Mouse (Mus musculus) lung, embryonic 15.5 days (tissue): ENCODE results near the gene Cpne5. TPM values are rescaled to one million over a fixed set of nuclear protein-coding genes. Genes with fewer than 3 reads are reported as not detected.
A peak's percentile ranks its signal among the peaks of the same experiment; 100 is the strongest.

ENCODE experiments used
- ATAC-seq: fragments of 200-750 bp; cut with Nextera tagmentation; 2 replicates; pipeline ENCODE4 v1.8.0; 2017; ENCODE audit warnings: moderate number of reproducible peaks, borderline replicate concordance; ENCODE audit not compliant: low FRiP score, low TSS enrichment; ENCODE audit errors: extremely low read depth
- H3K27ac ChIP-seq: fragments of 300-500 bp; sonication (generic); 2 replicates; pipeline ENCODE4 v1.5.1; 2015; ENCODE audit warnings: moderate library complexity, mild to moderate bottlenecking, inconsistent platforms
- H3K27me3 ChIP-seq: fragments of 300-500 bp; sonication (generic); 2 replicates; pipeline ENCODE4 v1.6.1; 2015; ENCODE audit warnings: inconsistent platforms
- H3K36me3 ChIP-seq: fragments of 300-500 bp; sonication (generic); 2 replicates; pipeline ENCODE4 v1.6.1; 2015; ENCODE audit warnings: inconsistent platforms
- H3K4me1 ChIP-seq: fragments of 300-500 bp; sonication (generic); 2 replicates; pipeline ENCODE4 v1.6.1; 2015; ENCODE audit warnings: inconsistent platforms
- H3K4me2 ChIP-seq: fragments of 300-500 bp; sonication (generic); 2 replicates; pipeline ENCODE4 v1.6.1; 2015; ENCODE audit warnings: inconsistent platforms, mild to moderate bottlenecking, moderate library complexity
- H3K4me3 ChIP-seq: fragments of 300-500 bp; sonication (generic); 2 replicates; pipeline ENCODE4 v1.5.1; 2015; ENCODE audit warnings: mild to moderate bottlenecking, inconsistent platforms
- H3K9ac ChIP-seq: fragments of 300-500 bp; sonication (generic); 2 replicates; pipeline ENCODE4 v1.6.1; 2015; ENCODE audit warnings: inconsistent platforms
- H3K9me3 ChIP-seq: fragments of 300-500 bp; sonication (generic); 2 replicates; pipeline ENCODE4 v1.6.1; 2016; ENCODE audit warnings: inconsistent platforms
- WGBS: fragments of 180-500 bp; shearing (Covaris S2); methylation state at CpG from one replicate; pipeline ENCODE4 v1.1.7; 2015; 5-methylcytosine and 5-hydroxymethylcytosine counted together
- polyA plus RNA-seq: library from polyadenylated mRNA; unstranded; fragments of >200 nt; fragmentation: Nextera tagmentation; extraction: Ambion mirVana; gene quantifications from 2 replicates; pipeline ENCODE4 v1.2.1, GENCODE M21; 2015

Cpne5 gene
- polyA plus RNA-seq, 1 experiment from 2014 or later: 5.1 TPM

GRCm38 (mm10) chr17:29147273-29147672 lies 90.7 kb downstream of the Cpne5 start:
- Histone ChIP-seq H3K27ac (no peak overlapping the region), H3K27me3 (no peaks in the 10 kb centered on the region), H3K4me3 (no peak overlapping the region), H3K9me3 (no peaks in the 10 kb centered on the region), H3K9ac (no peak overlapping the region), H3K36me3 (no peaks in the 10 kb centered on the region), H3K4me2 (no peak overlapping the region), H3K4me1 (peaks cover 10% of the 10 kb centered on the region; the same call in 1 of the 2 replicates)
- WGBS: 71% methylated on average over 14 of the region's 14 CpGs
- ATAC-seq: no peak

GRCm38 (mm10) chr17:29145101-29145500 lies 92.9 kb downstream of the Cpne5 start:
- Histone ChIP-seq H3K4me1 (peaks cover 10% of the 10 kb centered on the region; the same call in 1 of the 2 replicates), H3K9ac (no peak overlapping the region), H3K27ac (no peak overlapping the region), H3K4me3 (no peak overlapping the region), H3K27me3 (no peaks in the 10 kb centered on the region), H3K9me3 (no peaks in the 10 kb centered on the region), H3K4me2 (no peak overlapping the region), H3K36me3 (no peaks in the 10 kb centered on the region)
- no peak for ATAC-seq
- 92% methylated on average over 12 of the region's 12 CpGs for WGBS

GRCm38 (mm10) chr17:29143266-29143665 lies 94.7 kb downstream of the Cpne5 start:
- Histone ChIP-seq H3K9ac (no peak overlapping the region), H3K27ac (no peak overlapping the region), H3K36me3 (no peaks in the 10 kb centered on the region), H3K4me3 (no peak overlapping the region), H3K27me3 (no peaks in the 10 kb centered on the region), H3K4me2 (no peak overlapping the region), H3K4me1 (peaks cover 8% of the 10 kb centered on the region; the same call in 1 of the 2 replicates), H3K9me3 (no peaks in the 10 kb centered on the region)
- WGBS: 77% methylated on average over 8 of the region's 8 CpGs
- ATAC-seq: no peak

- no peak overlapping the region for H3K4me2 ChIP-seq
- 80% methylated on average over 3 of the region's 3 CpGs for WGBS
- H3K27me3 ChIP-seq: no peaks in the 10 kb centered on the region
- H3K27ac ChIP-seq: no peak overlapping the region
- H3K4me3 ChIP-seq: no peak overlapping the region
- H3K4me1 ChIP-seq: no peaks in the 10 kb centered on the region
- no peak for ATAC-seq
- H3K9ac ChIP-seq: no peak overlapping the region
- no peaks in the 10 kb centered on the region for H3K9me3 ChIP-seq
- H3K36me3 ChIP-seq: no peaks in the 10 kb centered on the region
Measured at GRCm38 (mm10) chr17:29141577-29141976, 96.4 kb downstream of the Cpne5 start.

- Histone ChIP-seq H3K36me3 (no peaks in the 10 kb centered on the region), H3K9ac (no peak overlapping the region), H3K27me3 (no peaks in the 10 kb centered on the region), H3K4me1 (no peaks in the 10 kb centered on the region), H3K4me2 (no peak overlapping the region), H3K9me3 (no peaks in the 10 kb centered on the region), H3K27ac (no peak overlapping the region), H3K4me3 (no peak overlapping the region)
- no peak for ATAC-seq
- WGBS: 80% methylated on average over 7 of the region's 7 CpGs
Measured at GRCm38 (mm10) chr17:29137906-29138305, 100.1 kb downstream of the Cpne5 start.

- H3K36me3 ChIP-seq: no peaks in the 10 kb centered on the region
- H3K9me3 ChIP-seq: no peaks in the 10 kb centered on the region
- H3K4me1 ChIP-seq: no peaks in the 10 kb centered on the region
- H3K9ac ChIP-seq: no peak overlapping the region
- WGBS: 46% methylated on average over 6 of the region's 6 CpGs
- no peaks in the 10 kb centered on the region for H3K27me3 ChIP-seq
- ATAC-seq: no peak
- H3K27ac ChIP-seq: no peak overlapping the region
- no peak overlapping the region for H3K4me3 ChIP-seq
- H3K4me2 ChIP-seq: no peak overlapping the region
Measured at GRCm38 (mm10) chr17:29136236-29136635, 101.7 kb downstream of the Cpne5 start.

GRCm38 (mm10) chr17:29135066-29135465 lies 102.9 kb downstream of the Cpne5 start:
- Histone ChIP-seq H3K27me3 (no peaks in the 10 kb centered on the region), H3K4me1 (no peaks in the 10 kb centered on the region), H3K9me3 (no peaks in the 10 kb centered on the region), H3K27ac (no peak overlapping the region), H3K4me2 (no peak overlapping the region), H3K9ac (no peak overlapping the region), H3K4me3 (no peak overlapping the region), H3K36me3 (no peaks in the 10 kb centered on the region)
- WGBS: 54% methylated on average over 5 of the region's 5 CpGs
- ATAC-seq: no peak

- no peak overlapping the region for H3K9ac ChIP-seq
- H3K9me3 ChIP-seq: no peaks in the 10 kb centered on the region
- H3K36me3 ChIP-seq: no peaks in the 10 kb centered on the region
- H3K4me2 ChIP-seq: no peak overlapping the region
- WGBS: 57% methylated on average over 5 of the region's 5 CpGs
- no peaks in the 10 kb centered on the region for H3K27me3 ChIP-seq
- H3K4me3 ChIP-seq: no peak overlapping the region
- no peaks in the 10 kb centered on the region for H3K4me1 ChIP-seq
- ATAC-seq: no peak
- H3K27ac ChIP-seq: no peak overlapping the region
Measured at GRCm38 (mm10) chr17:29129341-29129740, 108.6 kb downstream of the Cpne5 start.

- Histone ChIP-seq H3K27me3 (no peaks in the 10 kb centered on the region), H3K4me3 (no peak overlapping the region), H3K9ac (no peak overlapping the region), H3K27ac (no peak overlapping the region), H3K36me3 (no peaks in the 10 kb centered on the region), H3K9me3 (no peaks in the 10 kb centered on the region), H3K4me1 (peaks cover 16% of the 10 kb centered on the region), H3K4me2 (no peak overlapping the region)
- 90% methylated on average over 3 of the region's 3 CpGs for WGBS
- ATAC-seq: no peak
Measured at GRCm38 (mm10) chr17:29126561-29126960, 111.4 kb downstream of the Cpne5 start.

- H3K36me3 ChIP-seq: no peaks in the 10 kb centered on the region
- H3K4me1 ChIP-seq: peaks cover 16% of the 10 kb centered on the region
- H3K4me3 ChIP-seq: no peak overlapping the region
- peak; percentile 81; the same call in 1 of the 2 replicates for ATAC-seq
- no peaks in the 10 kb centered on the region for H3K27me3 ChIP-seq
- 37% methylated on average over 6 of the region's 6 CpGs for WGBS
- H3K9ac ChIP-seq: no peak overlapping the region
- H3K9me3 ChIP-seq: no peaks in the 10 kb centered on the region
- H3K4me2 ChIP-seq: no peak overlapping the region
- no peak overlapping the region for H3K27ac ChIP-seq
Measured at GRCm38 (mm10) chr17:29123578-29124174, 114.3 kb downstream of the Cpne5 start.

GRCm38 (mm10) chr17:29122817-29123216 lies 115.2 kb downstream of the Cpne5 start:
- H3K4me1 ChIP-seq: peaks cover 16% of the 10 kb centered on the region
- no peak for ATAC-seq
- no peak overlapping the region for H3K4me2 ChIP-seq
- no peak overlapping the region for H3K4me3 ChIP-seq
- H3K9me3 ChIP-seq: no peaks in the 10 kb centered on the region
- H3K36me3 ChIP-seq: no peaks in the 10 kb centered on the region
- 37% methylated on average over 6 of the region's 6 CpGs for WGBS
- H3K27ac ChIP-seq: no peak overlapping the region
- no peaks in the 10 kb centered on the region for H3K27me3 ChIP-seq
- no peak overlapping the region for H3K9ac ChIP-seq

- Histone ChIP-seq H3K36me3 (no peaks in the 10 kb centered on the region), H3K4me2 (no peak overlapping the region), H3K27me3 (no peaks in the 10 kb centered on the region), H3K27ac (no peak overlapping the region), H3K9me3 (no peaks in the 10 kb centered on the region), H3K4me3 (no peak overlapping the region), H3K9ac (no peak overlapping the region), H3K4me1 (peaks cover 16% of the 10 kb centered on the region)
- WGBS: 55% methylated on average over 12 of the region's 12 CpGs
- ATAC-seq: no peak
Measured at GRCm38 (mm10) chr17:29120666-29121065, 117.3 kb downstream of the Cpne5 start.

- Histone ChIP-seq H3K9ac (no peak overlapping the region), H3K4me2 (no peak overlapping the region), H3K27me3 (no peaks in the 10 kb centered on the region), H3K4me3 (no peak overlapping the region), H3K27ac (no peak overlapping the region), H3K4me1 (peaks cover 7% of the 10 kb centered on the region), H3K9me3 (no peaks in the 10 kb centered on the region), H3K36me3 (no peaks in the 10 kb centered on the region)
- ATAC-seq: no peak
- 21% methylated on average over 5 of the region's 5 CpGs for WGBS
Measured at GRCm38 (mm10) chr17:29118057-29118456, 119.9 kb downstream of the Cpne5 start.
